Mouse (Mus musculus): ENCODE results near the gene Etv1. TPM values are rescaled to one million over a fixed set of nuclear protein-coding genes. Genes with fewer than 3 reads are reported as not detected.

The Etv1 gene
- polyA plus RNA-seq, 1 experiment from 2014 or later: 48.1 TPM

DNA sequence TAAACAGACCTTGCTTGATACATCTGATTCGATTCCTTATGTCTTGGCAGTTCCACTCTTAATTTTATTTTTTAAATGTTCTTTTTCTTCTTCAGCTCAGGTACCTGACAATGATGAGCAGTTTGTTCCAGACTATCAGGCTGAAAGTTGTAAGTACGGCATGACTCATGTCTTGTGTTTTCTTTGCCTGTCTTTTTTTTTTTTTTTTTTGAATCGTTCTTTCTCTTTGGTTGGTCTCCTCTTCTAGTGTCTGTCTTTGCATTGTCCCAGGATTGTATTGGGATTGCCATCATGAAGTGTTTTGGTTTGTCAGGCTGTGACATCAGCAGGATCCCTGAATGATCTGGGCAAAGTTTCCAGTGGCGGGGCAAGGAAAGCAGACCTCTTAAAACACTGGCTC lies 13.9 kb downstream of the Etv1 start:
- no peak for ATAC-seq (replicated peaks; ENCODE audit: low FRiP score, low TSS enrichment, low read depth)
- peaks cover 11% of the 10 kb centered on the region; the same call in 1 of the 2 replicates for H3K4me1 ChIP-seq (replicated peaks; ENCODE audit: control insufficient read depth, insufficient read depth, low read length)
- H3K9ac ChIP-seq (ENCODE audit: low read length): no peak overlapping the region
- no peak overlapping the region for H3K4me3 ChIP-seq (ENCODE audit: low read depth, low read length)
- H3K27me3 ChIP-seq (replicated peaks; ENCODE audit: control insufficient read depth, insufficient read depth, low read length): no peaks in the 10 kb centered on the region
- H3K9me3 ChIP-seq (ENCODE audit: control insufficient read depth, low read length): no peaks in the 10 kb centered on the region
- 0 out of 2 replicates have a peak, but pooled peaks cover 3% of the 10 kb centered on the region for H3K36me3 ChIP-seq (ENCODE audit: control insufficient read depth, insufficient read depth, low read length)
- DNase-seq (ENCODE audit: low spot score): no peak
- 39% methylated on average over 4 of the region's 4 CpGs for WGBS
- no peak overlapping the region for H3K4me2 ChIP-seq (ENCODE audit: low read length)
- H3K27ac ChIP-seq (ENCODE audit: low read depth): no peak overlapping the region

GRCm38 (mm10) chr12:38793697-38794096 lies 14.5 kb downstream of the Etv1 start:
- 0 out of 2 replicates have a peak, but pooled peaks cover 3% of the 10 kb centered on the region for H3K36me3 ChIP-seq (ENCODE audit: control insufficient read depth, insufficient read depth, low read length)
- WGBS: 49% methylated on average over 2 of the region's 2 CpGs
- no peaks in the 10 kb centered on the region for H3K9me3 ChIP-seq (ENCODE audit: control insufficient read depth, low read length)
- H3K4me1 ChIP-seq (replicated peaks; ENCODE audit: control insufficient read depth, insufficient read depth, low read length): peaks cover 6% of the 10 kb centered on the region; the same call in 1 of the 2 replicates
- H3K27ac ChIP-seq (ENCODE audit: low read depth): no peak overlapping the region
- no peak overlapping the region for H3K4me2 ChIP-seq (ENCODE audit: low read length)
- DNase-seq (ENCODE audit: low spot score): no peak
- ATAC-seq (replicated peaks; ENCODE audit: low FRiP score, low TSS enrichment, low read depth): no peak
- no peak overlapping the region for H3K4me3 ChIP-seq (ENCODE audit: low read depth, low read length)
- H3K9ac ChIP-seq (ENCODE audit: low read length): no peak overlapping the region
- H3K27me3 ChIP-seq (replicated peaks; ENCODE audit: control insufficient read depth, insufficient read depth, low read length): no peaks in the 10 kb centered on the region

GRCm38 (mm10) chr12:38807031-38807430 lies 27.9 kb downstream of the Etv1 start:
- no peak overlapping the region for H3K9ac ChIP-seq (ENCODE audit: low read length)
- no peaks in the 10 kb centered on the region for H3K36me3 ChIP-seq (ENCODE audit: control insufficient read depth, insufficient read depth, low read length)
- no peak for DNase-seq (ENCODE audit: low spot score)
- WGBS: 72% methylated on average over 5 of the region's 5 CpGs
- H3K4me3 ChIP-seq (ENCODE audit: low read depth, low read length): no peak overlapping the region
- no peaks in the 10 kb centered on the region for H3K27me3 ChIP-seq (replicated peaks; ENCODE audit: control insufficient read depth, insufficient read depth, low read length)
- H3K27ac ChIP-seq (ENCODE audit: low read depth): no peak overlapping the region
- no peak for ATAC-seq (replicated peaks; ENCODE audit: low FRiP score, low TSS enrichment, low read depth)
- H3K9me3 ChIP-seq (ENCODE audit: control insufficient read depth, low read length): no peaks in the 10 kb centered on the region
- H3K4me2 ChIP-seq (ENCODE audit: low read length): no peak overlapping the region
- no peaks in the 10 kb centered on the region for H3K4me1 ChIP-seq (replicated peaks; ENCODE audit: control insufficient read depth, insufficient read depth, low read length)

DNA sequence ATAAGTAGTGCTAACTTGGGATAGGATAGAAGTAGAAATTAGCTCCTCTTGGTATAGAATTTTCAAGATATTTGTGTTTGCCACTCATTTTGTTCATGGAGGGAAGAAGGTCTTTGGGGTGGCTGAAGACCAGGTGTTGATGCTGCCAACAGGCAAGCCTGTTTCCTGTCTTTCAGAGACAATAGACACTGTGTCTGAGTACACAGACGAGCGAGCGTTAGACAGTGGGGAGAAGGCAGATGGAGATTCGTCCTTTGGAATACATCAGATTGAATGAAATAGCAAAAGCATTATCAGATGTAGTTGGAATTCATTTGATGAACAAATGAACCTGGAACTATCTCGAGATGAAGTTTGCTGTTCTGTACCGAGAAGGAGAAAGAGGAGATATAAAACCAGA lies 33.2 kb downstream of the Etv1 start:
- Histone ChIP-seq H3K9ac (ENCODE audit: low read length) (no peak overlapping the region), H3K4me1 (replicated peaks; ENCODE audit: control insufficient read depth, insufficient read depth, low read length) (no peaks in the 10 kb centered on the region), H3K27me3 (replicated peaks; ENCODE audit: control insufficient read depth, insufficient read depth, low read length) (no peaks in the 10 kb centered on the region), H3K27ac (ENCODE audit: low read depth) (no peak overlapping the region), H3K36me3 (ENCODE audit: control insufficient read depth, insufficient read depth, low read length) (no peaks in the 10 kb centered on the region), H3K4me2 (ENCODE audit: low read length) (no peak overlapping the region), H3K4me3 (ENCODE audit: low read depth, low read length) (no peak overlapping the region), H3K9me3 (ENCODE audit: control insufficient read depth, low read length) (no peaks in the 10 kb centered on the region)
- WGBS: 69% methylated on average over 6 of the region's 6 CpGs
- ATAC-seq (replicated peaks; ENCODE audit: low FRiP score, low TSS enrichment, low read depth): no peak
- no peak for DNase-seq (ENCODE audit: low spot score)

DNA sequence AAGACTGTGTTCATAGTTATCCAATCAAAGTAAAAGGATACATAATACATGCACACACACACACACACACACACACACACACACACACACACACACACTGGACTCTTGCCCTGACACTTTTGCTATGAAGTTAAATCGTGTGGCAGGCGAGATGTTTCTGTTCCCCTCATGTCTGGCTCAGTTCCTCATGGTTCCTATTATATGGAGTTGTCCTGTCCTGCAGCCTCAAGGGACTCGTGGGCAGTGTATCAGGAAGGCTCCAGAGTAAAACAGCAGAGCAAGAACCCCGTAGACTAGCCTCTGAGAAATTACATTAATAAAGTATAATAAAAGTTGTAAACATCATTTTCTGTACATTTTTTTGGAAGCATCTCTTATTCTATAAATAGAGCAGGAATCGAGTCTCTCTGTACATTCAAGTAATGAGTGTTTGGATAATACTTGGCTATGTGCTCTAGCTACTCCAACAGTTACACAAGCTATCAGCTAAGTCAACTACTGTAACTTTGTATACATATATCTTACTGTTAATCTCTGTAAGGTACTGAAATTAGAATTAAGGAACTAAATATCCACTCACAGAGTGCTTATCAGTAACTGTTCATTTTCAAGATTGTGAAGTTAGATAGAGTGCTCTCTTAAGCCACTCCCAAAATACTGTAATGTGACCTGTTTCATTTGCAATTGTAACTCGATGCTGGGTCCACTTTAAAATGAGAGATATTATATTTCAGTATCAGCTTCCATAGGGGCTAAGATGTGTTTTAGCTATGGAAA lies 35.0 kb downstream of the Etv1 start:
- Histone ChIP-seq H3K9me3 (ENCODE audit: control insufficient read depth, low read length) (no peaks in the 10 kb centered on the region), H3K27ac (ENCODE audit: low read depth) (no peak overlapping the region), H3K4me1 (replicated peaks; ENCODE audit: control insufficient read depth, insufficient read depth, low read length) (no peaks in the 10 kb centered on the region), H3K27me3 (replicated peaks; ENCODE audit: control insufficient read depth, insufficient read depth, low read length) (no peaks in the 10 kb centered on the region), H3K4me3 (ENCODE audit: low read depth, low read length) (no peak overlapping the region), H3K4me2 (ENCODE audit: low read length) (no peak overlapping the region), H3K36me3 (ENCODE audit: control insufficient read depth, insufficient read depth, low read length) (no peaks in the 10 kb centered on the region), H3K9ac (ENCODE audit: low read length) (no peak overlapping the region)
- 55% methylated on average over 6 of the region's 6 CpGs for WGBS
- no peak for ATAC-seq (replicated peaks; ENCODE audit: low FRiP score, low TSS enrichment, low read depth)
- DNase-seq (ENCODE audit: low spot score): no peak

DNA sequence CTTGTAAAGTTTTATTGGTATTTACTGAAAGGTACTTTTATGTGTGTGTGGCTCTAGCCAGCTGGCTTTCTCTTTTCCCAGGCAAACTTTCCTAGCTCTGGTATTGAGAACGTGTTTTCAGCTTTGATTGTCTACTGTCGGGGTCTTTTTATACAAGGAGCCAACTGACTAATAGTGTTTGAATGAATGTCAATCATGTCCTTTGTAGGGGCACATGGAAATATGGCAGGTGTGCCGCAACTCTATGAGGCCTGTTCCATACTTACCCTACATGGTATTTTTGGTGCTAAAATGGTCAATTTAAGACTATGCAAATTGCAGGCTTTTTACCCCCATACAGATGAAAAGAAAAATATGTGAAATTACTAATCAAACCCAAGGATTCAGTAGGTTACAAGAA lies 37.1 kb downstream of the Etv1 start:
- DNase-seq (ENCODE audit: low spot score) (no peak), ATAC-seq (replicated peaks; ENCODE audit: low FRiP score, low TSS enrichment, low read depth) (no peak)
- Histone ChIP-seq H3K36me3 (ENCODE audit: control insufficient read depth, insufficient read depth, low read length) (no peaks in the 10 kb centered on the region), H3K27ac (ENCODE audit: low read depth) (no peak overlapping the region), H3K4me3 (ENCODE audit: low read depth, low read length) (no peak overlapping the region), H3K27me3 (replicated peaks; ENCODE audit: control insufficient read depth, insufficient read depth, low read length) (no peaks in the 10 kb centered on the region), H3K4me1 (replicated peaks; ENCODE audit: control insufficient read depth, insufficient read depth, low read length) (no peaks in the 10 kb centered on the region), H3K4me2 (ENCODE audit: low read length) (no peak overlapping the region), H3K9me3 (ENCODE audit: control insufficient read depth, low read length) (no peaks in the 10 kb centered on the region), H3K9ac (ENCODE audit: low read length) (no peak overlapping the region)
- WGBS: 76% methylated on average over 3 of the region's 3 CpGs

DNA sequence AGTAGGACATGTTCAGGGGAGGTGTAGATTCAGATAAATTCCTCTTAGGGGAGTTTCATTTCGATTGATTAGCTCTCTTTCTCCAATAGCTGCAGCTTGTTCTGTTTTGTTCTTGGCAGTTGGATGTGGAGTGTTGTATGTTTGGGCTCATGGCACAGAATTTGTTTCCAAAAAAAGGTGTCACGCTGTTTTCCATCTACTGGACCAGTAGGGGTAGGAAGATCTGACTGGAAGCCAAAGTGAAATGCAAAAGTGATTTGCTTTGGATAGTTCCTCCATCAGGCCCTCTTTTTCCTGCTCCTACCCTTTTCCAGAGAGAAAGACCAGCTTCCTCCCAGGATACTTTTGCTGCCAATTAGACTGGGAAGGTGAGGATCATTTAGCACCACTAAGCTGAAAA lies 39.1 kb downstream of the Etv1 start:
- 90% methylated on average over 2 of the region's 2 CpGs for WGBS

DNA sequence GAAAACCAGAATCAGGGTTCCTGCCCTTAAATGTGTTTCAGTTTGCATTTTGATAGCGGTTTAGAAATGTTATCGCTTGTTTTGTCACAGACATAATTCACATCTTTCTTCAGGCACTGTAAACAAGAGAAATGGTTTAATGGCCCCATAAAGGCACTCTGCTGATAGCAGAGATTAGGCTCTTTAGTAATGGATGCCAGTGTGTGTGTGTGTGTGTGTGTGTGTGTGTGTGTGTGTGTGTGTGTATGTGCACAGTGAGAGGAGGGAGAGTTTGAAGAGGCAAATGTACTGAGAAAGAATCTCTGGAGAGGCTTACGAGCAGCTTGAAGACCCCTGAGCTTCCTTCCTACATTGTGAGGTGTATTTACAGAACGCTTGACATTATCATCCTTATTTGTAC lies 41.5 kb downstream of the Etv1 start:
- Histone ChIP-seq H3K9me3 (ENCODE audit: control insufficient read depth, low read length) (no peaks in the 10 kb centered on the region), H3K27me3 (replicated peaks; ENCODE audit: control insufficient read depth, insufficient read depth, low read length) (no peaks in the 10 kb centered on the region), H3K4me2 (ENCODE audit: low read length) (no peak overlapping the region), H3K4me1 (replicated peaks; ENCODE audit: control insufficient read depth, insufficient read depth, low read length) (no peaks in the 10 kb centered on the region), H3K36me3 (ENCODE audit: control insufficient read depth, insufficient read depth, low read length) (no peaks in the 10 kb centered on the region), H3K27ac (ENCODE audit: low read depth) (no peak overlapping the region), H3K4me3 (ENCODE audit: low read depth, low read length) (no peak overlapping the region), H3K9ac (ENCODE audit: low read length) (no peak overlapping the region)
- ATAC-seq (replicated peaks; ENCODE audit: low FRiP score, low TSS enrichment, low read depth) (peak; percentile 55; the same call in 1 of the 2 replicates), DNase-seq (ENCODE audit: low spot score) (no peak)
- 31% methylated on average over 4 of the region's 4 CpGs for WGBS

More for the DNA sequence above, 39.1 kb downstream of the Etv1 start:
- no peak overlapping the region for H3K4me2 ChIP-seq (ENCODE audit: low read length)
- H3K9me3 ChIP-seq (ENCODE audit: control insufficient read depth, low read length): no peaks in the 10 kb centered on the region
- no peak overlapping the region for H3K4me3 ChIP-seq (ENCODE audit: low read depth, low read length)
- no peaks in the 10 kb centered on the region for H3K27me3 ChIP-seq (replicated peaks; ENCODE audit: control insufficient read depth, insufficient read depth, low read length)
- no peak for ATAC-seq (replicated peaks; ENCODE audit: low FRiP score, low TSS enrichment, low read depth)
- no peaks in the 10 kb centered on the region for H3K36me3 ChIP-seq (ENCODE audit: control insufficient read depth, insufficient read depth, low read length)
- H3K27ac ChIP-seq (ENCODE audit: low read depth): no peak overlapping the region
- no peak for DNase-seq (ENCODE audit: low spot score)
- H3K4me1 ChIP-seq (replicated peaks; ENCODE audit: control insufficient read depth, insufficient read depth, low read length): no peaks in the 10 kb centered on the region
- no peak overlapping the region for H3K9ac ChIP-seq (ENCODE audit: low read length)

- WGBS: 87% methylated on average over 10 of the region's 10 CpGs
- no peak for ATAC-seq (replicated peaks; ENCODE audit: low FRiP score, low TSS enrichment, low read depth)
These were observed 45.2 kb downstream of the Etv1 start for GRCm38 (mm10) chr12:38824405-38824804.

More at GRCm38 (mm10) chr12:38824405-38824804, 45.2 kb downstream of the Etv1 start:
- H3K9me3 ChIP-seq (ENCODE audit: control insufficient read depth, low read length): no peaks in the 10 kb centered on the region
- H3K9ac ChIP-seq (ENCODE audit: low read length): no peak overlapping the region
- H3K4me1 ChIP-seq (replicated peaks; ENCODE audit: control insufficient read depth, insufficient read depth, low read length): no peaks in the 10 kb centered on the region
- DNase-seq (ENCODE audit: low spot score): no peak
- no peaks in the 10 kb centered on the region for H3K36me3 ChIP-seq (ENCODE audit: control insufficient read depth, insufficient read depth, low read length)
- H3K4me3 ChIP-seq (ENCODE audit: low read depth, low read length): no peak overlapping the region
- no peak overlapping the region for H3K27ac ChIP-seq (ENCODE audit: low read depth)
- no peak overlapping the region for H3K4me2 ChIP-seq (ENCODE audit: low read length)
- no peaks in the 10 kb centered on the region for H3K27me3 ChIP-seq (replicated peaks; ENCODE audit: control insufficient read depth, insufficient read depth, low read length)
